Mouse (Mus musculus) cortical plate, adult 2 months (tissue): ENCODE measurements at regions not wholly inside any gene's neighbourhood (a gene's known extent, or its start where the extent isn't known, plus 50 kb on each side); places are given as distances from the start of the nearest gene placed in this dataset.

Source experiments
- CTCF ChIP-seq: fragments of 200-500 bp; IDR thresholded peaks from 2 replicates; pipeline ENCODE4 v1.5.1; 2011; ENCODE audit warnings: mild to moderate bottlenecking, control low read depth, low read length; ENCODE audit not compliant: insufficient read depth; ENCODE audit errors: extremely low read depth
- POLR2A ChIP-seq: fragments of 200-500 bp; IDR thresholded peaks from 2 replicates; pipeline ENCODE4 v1.6.1; 2011; ENCODE audit warnings: mild to moderate bottlenecking, low read length, control low read depth; ENCODE audit not compliant: insufficient read depth; ENCODE audit errors: extremely low read depth

GRCm38 (mm10) chr3:41235610-41236009 is 152.8 kb upstream of the Pgrmc2 start:
- TF ChIP-seq CTCF: no peak
- TF ChIP-seq POLR2A: no peak
